Mouse (Mus musculus): ENCODE measurements around the gene Pam16.

GRCm38 (mm10) chr16:4607818-4608531 is 16.8 kb downstream of the Pam16 start:
- peak; percentile 99 for TF ChIP-seq CTCF (IDR thresholded peaks at IDR 0.05; ENCODE audit: extremely low read depth, insufficient read depth, insufficient read length, insufficient replicate concordance)
- TF ChIP-seq POLR2A (IDR thresholded peaks at IDR 0.05; ENCODE audit: low read depth, low read length), result no peak

All from spleen, adult 2 months (tissue).